Mouse (Mus musculus): Measurements from ENCODE around the gene Hyal4.

The Hyal4 gene

DNA sequence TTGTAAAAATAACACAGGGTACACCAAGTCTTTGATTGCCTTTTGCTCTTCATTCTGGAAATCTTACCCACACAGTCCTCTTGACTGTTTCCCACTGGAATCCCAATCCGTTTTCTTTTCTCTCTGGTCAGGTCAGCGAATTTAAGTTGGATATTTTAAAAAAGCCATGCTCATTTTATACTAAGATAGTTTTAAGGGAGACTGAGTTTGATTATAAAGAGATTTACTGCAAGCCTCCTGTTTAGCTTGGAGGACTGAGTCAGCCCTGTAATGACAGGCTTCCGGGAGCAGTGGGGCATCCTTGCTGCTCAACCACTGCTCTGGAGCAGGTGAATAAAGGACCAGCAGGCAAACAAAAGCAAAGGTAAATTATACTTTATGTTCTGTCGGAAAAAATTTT lies at the start of gene Hyal4:
Gene Hyal4 (plus strand): TSS at position 301 of the 400 bp plus-strand sequence.
- no peak for DNase-seq (ENCODE audit: extremely low read depth, insufficient read length, low spot score)

DNA sequence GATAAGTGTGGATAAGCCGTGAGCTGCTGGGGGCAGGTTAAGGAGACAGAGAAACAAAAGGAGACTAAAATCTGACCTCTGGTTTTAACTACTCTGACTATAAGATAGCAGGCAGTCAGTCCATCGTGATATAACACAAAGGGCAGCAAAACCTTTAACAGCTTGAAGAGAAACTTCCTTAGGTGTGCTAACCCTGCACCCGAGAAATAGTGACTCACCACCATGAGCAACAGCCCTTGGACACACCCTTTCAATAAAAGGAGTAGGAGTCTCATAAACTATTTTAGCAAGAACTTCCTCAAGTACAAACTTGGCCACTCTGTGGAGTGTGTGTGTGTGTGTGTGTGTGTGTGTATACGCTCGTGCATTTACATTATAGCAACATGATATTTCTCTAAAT lies 41.0 kb upstream of the Hyal4 start:
- no peak for DNase-seq (ENCODE audit: extremely low read depth, insufficient read length, low spot score)

DNA sequence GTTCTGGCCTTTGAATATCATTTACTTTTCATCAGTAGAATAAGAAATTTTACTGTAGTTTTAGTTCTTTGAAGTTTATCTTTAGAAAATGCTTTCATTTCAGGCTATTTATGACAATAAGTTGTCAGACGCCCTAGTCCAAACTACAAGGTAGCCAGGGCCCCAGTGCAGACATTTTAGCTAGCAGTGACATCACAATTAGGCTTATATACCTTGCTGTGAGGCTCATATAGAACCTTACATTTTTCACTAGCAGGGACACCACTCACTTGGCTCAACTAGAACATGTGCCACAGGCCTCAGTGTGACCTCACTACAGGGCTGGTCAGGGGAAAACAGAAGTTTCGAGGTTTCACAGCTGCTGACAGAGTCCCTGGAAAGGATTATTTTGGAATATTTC lies 40.6 kb upstream of the Hyal4 start:
- no peak for DNase-seq (ENCODE audit: extremely low read depth, insufficient read length, low spot score)

DNA sequence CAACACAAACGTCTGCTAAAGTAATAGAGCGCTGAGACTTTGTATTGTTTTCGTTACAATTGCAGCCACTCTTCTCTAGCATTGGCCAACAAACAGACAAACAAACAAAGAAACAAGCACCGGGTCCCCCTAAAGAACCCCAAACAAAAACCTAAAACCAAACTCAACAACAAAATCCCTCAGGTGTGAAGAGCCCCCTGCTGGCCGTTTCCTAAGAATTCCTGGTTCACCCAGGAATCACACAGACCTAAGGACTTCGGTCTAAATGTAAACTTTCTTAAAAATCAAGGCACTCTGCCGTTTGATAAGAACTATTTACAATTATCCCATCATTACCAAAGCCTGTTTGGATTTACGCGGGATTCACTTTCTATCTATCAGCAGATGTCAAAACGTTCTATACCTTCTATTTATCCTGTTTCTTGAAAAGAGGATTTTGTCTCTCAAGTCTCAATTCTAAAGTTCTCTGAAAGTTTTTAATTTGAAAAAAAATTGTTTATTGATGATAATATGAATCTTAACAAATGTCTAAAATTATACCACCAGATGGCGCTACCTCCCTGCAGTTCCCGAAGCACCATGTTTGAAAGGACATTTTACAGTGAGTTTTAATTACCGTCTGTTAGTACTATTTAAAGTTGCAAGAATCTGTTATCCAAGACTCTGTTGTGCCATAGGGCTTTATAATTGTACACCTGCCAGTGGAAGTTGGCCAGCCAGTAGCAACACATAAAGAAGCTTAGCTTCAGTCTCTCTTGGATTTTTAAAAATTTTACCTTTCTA lies 26.6 kb upstream of the Hyal4 start:
- DNase-seq (ENCODE audit: extremely low read depth, insufficient read length, low spot score): no peak

DNA sequence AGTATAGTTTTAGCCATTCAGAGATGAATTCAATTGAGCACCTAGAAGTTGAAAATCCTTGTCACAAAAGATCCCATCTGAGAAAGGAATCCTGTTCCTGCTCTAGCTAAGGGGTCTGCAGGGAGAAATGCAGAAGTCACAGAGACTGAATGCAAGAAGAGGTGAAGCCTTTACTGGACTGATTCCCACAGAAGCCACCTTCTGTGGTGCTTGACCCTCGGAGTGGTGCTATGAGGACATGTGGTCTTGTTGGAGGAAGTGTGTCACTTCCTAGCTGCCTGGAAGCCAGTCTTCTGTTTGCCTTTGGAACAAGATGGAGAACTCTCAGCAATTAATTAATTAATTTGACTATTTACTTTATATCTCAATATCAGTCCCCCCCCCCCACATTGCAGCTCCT lies 20.0 kb upstream of the Hyal4 start:
- no peak for DNase-seq (ENCODE audit: extremely low read depth, insufficient read length, low spot score)

DNA sequence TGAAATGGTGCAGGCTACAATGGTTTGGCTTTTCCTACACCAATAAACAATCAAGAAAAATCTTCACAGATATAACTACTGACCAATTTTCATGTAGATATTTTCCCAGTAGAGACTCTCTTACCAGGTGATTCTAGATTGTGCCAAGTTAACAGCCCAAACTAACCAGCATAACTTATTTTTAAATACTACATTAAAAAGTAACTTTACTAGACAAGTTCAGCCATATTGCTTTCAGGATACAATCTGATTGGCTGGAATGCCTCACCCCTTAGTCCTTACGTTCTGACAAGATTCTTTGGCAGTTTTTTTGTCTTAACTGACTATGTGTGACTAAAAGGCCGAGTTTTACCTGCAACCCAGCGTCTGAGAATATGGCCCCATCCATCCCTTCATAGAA lies 15.2 kb upstream of the Hyal4 start, which contains the start of gene Hyal6:
Gene Hyal6 (plus strand): TSS at position 301 of the 400 bp plus-strand sequence.
- no peak for DNase-seq (ENCODE audit: extremely low read depth, insufficient read length, low spot score)

DNA sequence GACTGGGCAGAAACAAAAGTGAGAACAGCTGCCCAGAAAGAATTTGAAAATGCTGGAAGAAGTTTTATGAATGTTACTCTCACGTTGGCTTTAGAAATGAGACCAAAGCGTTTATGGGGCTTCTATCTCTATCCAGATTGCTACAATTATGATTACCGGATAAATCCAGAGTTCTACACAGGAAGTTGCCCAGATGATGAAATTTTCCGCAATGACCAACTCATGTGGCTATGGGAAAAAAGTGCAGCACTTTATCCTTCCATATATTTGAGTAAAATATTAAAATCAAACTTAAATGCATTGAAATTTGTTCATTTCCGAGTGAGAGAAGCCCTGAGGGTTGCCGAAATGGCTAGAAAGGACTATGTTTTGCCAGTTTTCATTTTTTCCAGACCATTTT lies 13.6 kb upstream of the Hyal4 start:
- DNase-seq (ENCODE audit: extremely low read depth, insufficient read length, low spot score): no peak

DNA sequence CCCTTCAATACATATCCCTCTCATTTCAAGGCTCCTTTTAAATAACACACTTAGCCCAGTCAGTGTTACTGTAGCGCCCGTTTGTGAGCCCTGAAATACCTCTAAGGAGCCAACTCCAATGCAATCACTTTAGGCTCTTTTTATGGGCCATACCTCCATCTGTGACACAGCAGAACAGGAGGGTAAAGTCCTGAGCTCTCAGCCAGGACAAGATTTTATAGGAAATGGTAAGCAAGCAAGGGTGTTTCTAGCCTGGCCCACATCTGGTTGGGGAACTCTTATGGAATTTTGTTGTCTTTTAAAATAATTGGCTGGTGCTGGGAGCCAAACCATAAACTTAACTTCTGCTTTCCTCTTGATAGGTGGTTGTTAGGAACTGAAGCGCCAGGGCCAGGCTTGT lies 11.2 kb downstream of the Hyal4 start:
- no peak for DNase-seq (ENCODE audit: extremely low read depth, insufficient read length, low spot score)

DNA sequence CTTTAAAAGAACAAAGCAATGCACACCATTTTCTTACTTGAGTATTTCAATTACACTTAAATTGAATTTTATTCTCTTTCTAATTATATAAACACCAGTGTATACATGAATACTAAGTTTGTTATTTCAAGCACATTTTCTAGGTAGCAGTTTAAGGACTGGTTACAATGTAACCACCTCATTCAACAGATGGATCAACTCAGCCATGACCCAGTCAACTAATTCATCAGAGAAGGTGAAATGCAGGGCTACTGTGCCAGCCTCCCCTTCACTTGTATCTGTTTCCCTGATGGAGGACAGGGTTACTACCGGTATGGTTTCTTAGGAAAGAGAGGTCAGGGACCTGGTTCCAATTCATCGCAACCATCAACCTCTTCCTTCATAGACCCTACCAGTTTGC lies 18.1 kb downstream of the Hyal4 start:
- no peak for DNase-seq (ENCODE audit: extremely low read depth, insufficient read length, low spot score)

DNA sequence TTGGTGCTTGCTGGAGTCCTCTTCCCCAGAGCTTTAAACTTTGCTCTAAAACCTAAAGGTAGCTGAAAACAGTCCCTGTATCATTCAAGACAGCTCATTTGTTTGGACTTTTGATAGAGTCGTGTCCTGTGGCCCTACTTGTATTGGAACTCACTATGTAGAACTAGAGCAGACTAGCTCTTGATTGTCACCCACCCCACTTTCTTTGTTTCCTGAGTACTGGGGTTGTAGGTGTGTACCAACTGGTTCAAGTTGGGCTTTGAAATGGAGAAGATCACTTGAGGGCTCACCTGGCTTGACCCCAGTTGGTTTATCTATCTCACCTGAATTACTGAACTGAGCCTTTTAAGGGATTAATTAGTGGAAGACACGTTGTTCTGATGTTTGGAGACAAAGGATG lies 31.1 kb downstream of the Hyal4 start:
- DNase-seq (ENCODE audit: extremely low read depth, insufficient read length, low spot score): no peak

DNA sequence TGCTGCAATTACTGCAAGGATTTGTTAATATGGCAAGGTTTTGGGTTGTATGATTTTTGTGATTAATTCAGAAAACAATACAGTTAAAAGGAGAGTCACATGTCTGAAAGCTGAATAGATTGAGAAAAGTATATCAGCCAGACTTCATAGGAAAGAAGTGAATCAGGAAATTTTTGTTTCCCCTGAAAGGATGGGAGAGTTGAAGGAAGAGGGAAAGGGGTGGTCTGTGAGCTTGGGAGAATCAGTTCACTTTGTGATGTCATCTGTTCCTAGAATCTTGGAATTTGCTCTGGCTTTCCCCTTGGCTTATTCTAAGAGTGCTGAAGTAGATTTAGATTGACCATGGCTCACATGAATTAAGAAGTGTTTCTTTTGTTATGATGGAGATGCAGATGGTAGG lies 42.8 kb downstream of the Hyal4 start, which contains the start of gene Spam1:
Gene Spam1 (plus strand): TSS at position 301 of the 400 bp plus-strand sequence.
- DNase-seq (ENCODE audit: extremely low read depth, insufficient read length, low spot score): no peak

All from 3134 (cell line).